Mouse (Mus musculus): ENCODE results near the gene Kcnh1. TPM values are rescaled to one million over a fixed set of nuclear protein-coding genes. Genes with fewer than 3 reads are reported as not detected.

Gene Kcnh1
- polyA plus RNA-seq, 1 experiment from 2014 or later = 0.59 TPM

DNA sequence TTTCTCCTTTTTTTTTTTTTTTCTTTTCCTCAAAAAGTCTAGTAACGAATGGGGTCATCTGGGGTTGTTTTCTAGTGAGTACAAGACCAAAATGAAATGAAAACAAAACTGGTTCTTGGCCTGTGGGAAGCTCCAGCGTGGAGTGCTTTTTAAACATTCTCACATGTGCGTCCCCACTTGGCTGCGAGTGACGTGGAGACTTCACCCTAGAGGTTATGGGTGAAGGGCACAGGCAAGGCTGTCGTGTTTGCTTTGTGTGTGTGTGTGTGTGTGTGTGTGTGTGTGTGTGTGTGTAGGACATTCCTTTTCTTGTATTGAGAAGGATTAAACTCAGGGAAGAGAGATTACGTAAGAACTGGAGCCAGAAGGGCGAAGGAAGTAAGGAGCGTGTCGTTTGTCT lies 6.9 kb downstream of the Kcnh1 start:
- Histone ChIP-seq H3K9me3 (no peaks in the 10 kb centered on the region), H3K4me1 (replicated peaks) (no peaks in the 10 kb centered on the region), H3K4me2 (no peak overlapping the region), H3K27ac (no peak overlapping the region), H3K4me3 (replicated peaks) (no peak overlapping the region), H3K9ac (replicated peaks) (no peak overlapping the region), H3K27me3 (peaks cover 8% of the 10 kb centered on the region), H3K36me3 (no peaks in the 10 kb centered on the region)
- ATAC-seq (ENCODE audit: insufficient number of reproducible peaks, insufficient read depth, low FRiP score, low TSS enrichment, low read depth) = no peak
- 66% methylated on average over 10 of the region's 10 CpGs for WGBS

DNA sequence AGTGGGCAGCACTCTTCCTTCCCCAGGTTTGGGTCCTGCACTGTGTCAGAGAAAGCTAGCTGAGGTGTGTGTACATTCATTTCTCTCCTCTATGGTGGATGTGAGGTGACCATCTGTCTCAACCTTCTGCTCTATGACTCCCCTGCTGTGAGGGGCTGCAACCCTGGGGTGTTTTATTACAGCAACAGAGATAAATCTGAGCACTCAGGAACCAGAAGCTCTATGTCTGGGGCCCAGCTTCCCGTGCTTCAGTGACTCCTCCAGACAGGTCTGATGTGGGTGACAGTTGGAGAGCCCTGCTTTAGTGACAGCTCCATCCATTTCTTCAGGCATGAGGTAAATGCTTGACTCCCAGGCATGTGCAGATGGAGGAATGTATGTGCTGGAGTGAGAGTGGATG lies 12.4 kb downstream of the Kcnh1 start:
- H3K27me3 ChIP-seq = peaks cover 3% of the 10 kb centered on the region; the same call in 1 of the 2 replicates
- H3K9ac ChIP-seq (replicated peaks) = no peak overlapping the region
- no peaks in the 10 kb centered on the region for H3K4me1 ChIP-seq (replicated peaks)
- no peak overlapping the region for H3K27ac ChIP-seq
- H3K4me3 ChIP-seq (replicated peaks) = no peak overlapping the region
- 19% methylated on average over 1 of the region's 1 CpGs for WGBS
- H3K4me2 ChIP-seq = no peak overlapping the region
- H3K9me3 ChIP-seq = no peaks in the 10 kb centered on the region
- ATAC-seq (ENCODE audit: insufficient number of reproducible peaks, insufficient read depth, low FRiP score, low TSS enrichment, low read depth) = no peak
- H3K36me3 ChIP-seq = no peaks in the 10 kb centered on the region

DNA sequence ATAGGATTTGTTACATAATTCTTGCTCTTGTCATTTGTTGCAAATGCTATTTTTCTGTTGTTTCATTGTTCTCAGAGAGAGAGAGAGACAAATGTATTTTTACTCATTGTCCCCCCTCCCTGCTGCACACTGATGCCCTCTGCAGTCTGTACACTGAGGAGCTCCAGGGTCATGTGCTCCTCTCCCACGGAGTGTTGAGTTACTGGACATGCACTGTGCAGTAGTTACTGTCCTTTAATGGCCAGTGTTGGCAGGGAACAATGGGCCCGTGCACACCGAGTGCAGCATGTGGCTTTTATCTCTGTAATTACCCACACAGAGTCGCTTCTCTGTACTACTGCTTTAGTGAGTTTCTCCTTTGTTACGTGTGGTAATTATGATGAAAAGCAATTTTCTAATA lies 17.4 kb downstream of the Kcnh1 start:
- Histone ChIP-seq H3K36me3 (no peaks in the 10 kb centered on the region), H3K4me2 (no peak overlapping the region), H3K4me3 (replicated peaks) (no peak overlapping the region), H3K4me1 (replicated peaks) (no peaks in the 10 kb centered on the region), H3K27ac (no peak overlapping the region), H3K9me3 (no peaks in the 10 kb centered on the region), H3K9ac (replicated peaks) (no peak overlapping the region), H3K27me3 (no peaks in the 10 kb centered on the region)
- ATAC-seq (ENCODE audit: insufficient number of reproducible peaks, insufficient read depth, low FRiP score, low TSS enrichment, low read depth) = no peak
- 57% methylated on average over 5 of the region's 5 CpGs for WGBS

DNA sequence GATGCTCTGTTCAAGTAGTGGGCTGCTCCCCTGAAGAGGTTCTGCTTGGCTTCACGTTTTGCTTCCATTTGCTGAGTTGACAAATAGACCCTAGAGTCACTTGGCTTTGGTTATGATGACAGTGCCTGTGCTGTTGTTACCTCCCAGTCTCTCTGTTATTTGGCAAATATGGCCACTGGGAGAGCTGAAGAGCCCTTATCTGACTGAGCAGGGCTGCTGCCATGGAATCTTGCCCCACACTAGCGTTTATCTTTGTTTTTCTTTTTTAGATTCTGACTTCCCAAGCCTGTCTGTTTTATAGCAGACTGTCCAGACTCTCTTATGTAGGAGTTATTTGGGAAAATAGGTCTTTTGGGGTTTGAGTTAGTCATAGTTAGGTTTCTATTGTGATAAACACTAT lies 21.9 kb downstream of the Kcnh1 start:
- Histone ChIP-seq H3K27ac (no peak overlapping the region), H3K4me3 (replicated peaks) (no peak overlapping the region), H3K9ac (replicated peaks) (no peak overlapping the region), H3K4me2 (no peak overlapping the region), H3K36me3 (no peaks in the 10 kb centered on the region), H3K9me3 (no peaks in the 10 kb centered on the region), H3K4me1 (replicated peaks) (no peaks in the 10 kb centered on the region), H3K27me3 (no peaks in the 10 kb centered on the region)
- no peak for ATAC-seq (ENCODE audit: insufficient number of reproducible peaks, insufficient read depth, low FRiP score, low TSS enrichment, low read depth)
- 75% methylated on average over 2 of the region's 2 CpGs for WGBS

DNA sequence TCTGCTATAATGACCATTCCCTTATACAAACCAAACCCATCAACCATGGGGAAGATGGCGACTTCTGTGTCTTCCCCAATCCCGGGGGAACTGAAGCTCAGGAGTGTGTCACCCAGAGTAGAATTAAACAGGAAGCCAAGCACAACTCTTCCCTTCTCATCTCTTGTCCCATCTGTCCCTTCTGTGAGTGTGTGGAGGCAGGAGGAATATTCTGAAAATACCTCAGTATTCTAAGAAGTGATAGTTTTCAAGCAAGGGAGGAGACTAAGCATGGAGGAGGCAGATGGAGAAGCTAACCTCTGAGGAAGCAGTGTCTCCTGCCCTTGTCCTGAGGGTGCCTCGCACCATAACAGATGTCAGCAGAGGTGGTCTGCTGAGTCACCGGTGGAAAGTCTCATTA lies 24.1 kb downstream of the Kcnh1 start:
- H3K27me3 ChIP-seq = no peaks in the 10 kb centered on the region
- no peak for ATAC-seq (ENCODE audit: insufficient number of reproducible peaks, insufficient read depth, low FRiP score, low TSS enrichment, low read depth)
- H3K9ac ChIP-seq (replicated peaks) = no peak overlapping the region
- H3K9me3 ChIP-seq = no peaks in the 10 kb centered on the region
- no peak overlapping the region for H3K27ac ChIP-seq
- H3K4me3 ChIP-seq (replicated peaks) = no peak overlapping the region
- no peaks in the 10 kb centered on the region for H3K4me1 ChIP-seq (replicated peaks)
- H3K36me3 ChIP-seq = no peaks in the 10 kb centered on the region
- H3K4me2 ChIP-seq = no peak overlapping the region
- 89% methylated on average over 4 of the region's 4 CpGs for WGBS

DNA sequence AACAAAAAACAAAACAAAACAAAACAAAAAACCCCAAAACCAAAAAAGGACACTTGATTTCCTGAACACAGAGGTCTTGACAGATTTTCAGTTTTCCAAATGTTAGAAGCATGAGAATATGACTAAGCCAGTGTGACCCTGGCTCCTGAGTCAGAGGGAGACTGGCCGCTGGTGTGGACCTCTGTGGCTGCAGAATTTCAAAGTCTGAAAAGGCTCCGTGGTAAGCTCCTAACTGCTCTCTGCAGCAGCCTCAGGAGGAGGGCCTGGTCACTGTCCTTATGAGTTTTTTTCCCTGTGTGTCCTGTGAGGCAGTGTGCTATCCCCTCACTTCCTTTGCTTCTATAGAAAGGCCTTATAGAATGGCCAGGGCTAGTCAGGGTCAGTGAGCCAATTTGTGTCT lies 29.6 kb downstream of the Kcnh1 start:
- Histone ChIP-seq H3K27ac (no peak overlapping the region), H3K4me3 (replicated peaks) (no peak overlapping the region), H3K27me3 (no peaks in the 10 kb centered on the region), H3K9ac (replicated peaks) (no peak overlapping the region), H3K36me3 (no peaks in the 10 kb centered on the region), H3K4me2 (no peak overlapping the region), H3K4me1 (replicated peaks) (no peaks in the 10 kb centered on the region), H3K9me3 (no peaks in the 10 kb centered on the region)
- WGBS = 67% methylated on average over 2 of the region's 2 CpGs
- ATAC-seq (ENCODE audit: insufficient number of reproducible peaks, insufficient read depth, low FRiP score, low TSS enrichment, low read depth) = no peak

DNA sequence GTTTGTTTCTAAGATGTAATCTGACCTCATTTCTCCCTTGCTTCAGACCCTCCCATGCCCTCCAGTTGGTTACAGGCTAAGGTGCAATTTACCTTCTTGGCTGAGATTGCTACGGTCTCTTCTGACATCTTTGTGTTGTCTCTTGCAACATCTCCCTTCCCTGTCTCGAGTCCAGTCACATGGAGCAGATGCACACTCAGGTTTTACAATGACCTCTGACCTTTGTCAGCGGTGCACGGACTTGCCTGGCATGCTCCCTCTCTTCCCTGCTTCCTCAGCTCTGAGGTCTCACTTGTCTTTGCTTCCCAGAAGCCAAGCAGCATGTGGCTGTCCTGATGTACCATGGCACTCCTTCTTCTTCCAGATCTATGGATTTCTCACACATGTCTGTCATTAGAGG lies 33.6 kb downstream of the Kcnh1 start:
- Histone ChIP-seq H3K4me1 (replicated peaks) (no peaks in the 10 kb centered on the region), H3K36me3 (no peaks in the 10 kb centered on the region), H3K4me2 (no peak overlapping the region), H3K9ac (replicated peaks) (no peak overlapping the region), H3K4me3 (replicated peaks) (no peak overlapping the region), H3K27ac (no peak overlapping the region), H3K9me3 (peaks cover 11% of the 10 kb centered on the region; the same call in 1 of the 2 replicates), H3K27me3 (no peaks in the 10 kb centered on the region)
- 22% methylated on average over 4 of the region's 4 CpGs for WGBS
- ATAC-seq (ENCODE audit: insufficient number of reproducible peaks, insufficient read depth, low FRiP score, low TSS enrichment, low read depth) = no peak

DNA sequence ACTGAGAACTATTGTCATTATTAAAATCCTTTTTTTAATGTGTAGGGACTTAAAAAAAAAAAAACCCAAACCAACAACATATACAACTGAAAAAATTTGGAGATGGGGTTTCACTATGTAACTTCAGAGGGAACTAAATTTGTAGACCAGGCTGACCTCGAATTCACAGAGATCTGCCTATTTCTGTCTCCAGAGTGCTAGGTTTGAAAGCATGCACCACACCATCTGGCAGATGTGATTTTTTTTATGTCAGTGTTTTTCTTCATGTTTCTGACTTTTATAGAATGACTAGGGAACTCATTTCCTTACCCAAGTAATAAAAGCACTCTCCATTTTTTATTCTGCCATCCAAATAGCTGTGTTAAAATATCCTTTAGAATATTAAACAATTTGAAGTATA lies 42.1 kb downstream of the Kcnh1 start:
- H3K27me3 ChIP-seq = no peaks in the 10 kb centered on the region
- H3K4me3 ChIP-seq (replicated peaks) = no peak overlapping the region
- no peak overlapping the region for H3K27ac ChIP-seq
- 48% methylated on average over 1 of the region's 1 CpGs for WGBS
- peaks cover 8% of the 10 kb centered on the region; the same call in 1 of the 2 replicates for H3K9me3 ChIP-seq
- H3K9ac ChIP-seq (replicated peaks) = no peak overlapping the region
- peaks cover 17% of the 10 kb centered on the region for H3K4me1 ChIP-seq (replicated peaks)
- no peak overlapping the region for H3K4me2 ChIP-seq
- no peaks in the 10 kb centered on the region for H3K36me3 ChIP-seq
- no peak for ATAC-seq (ENCODE audit: insufficient number of reproducible peaks, insufficient read depth, low FRiP score, low TSS enrichment, low read depth)

DNA sequence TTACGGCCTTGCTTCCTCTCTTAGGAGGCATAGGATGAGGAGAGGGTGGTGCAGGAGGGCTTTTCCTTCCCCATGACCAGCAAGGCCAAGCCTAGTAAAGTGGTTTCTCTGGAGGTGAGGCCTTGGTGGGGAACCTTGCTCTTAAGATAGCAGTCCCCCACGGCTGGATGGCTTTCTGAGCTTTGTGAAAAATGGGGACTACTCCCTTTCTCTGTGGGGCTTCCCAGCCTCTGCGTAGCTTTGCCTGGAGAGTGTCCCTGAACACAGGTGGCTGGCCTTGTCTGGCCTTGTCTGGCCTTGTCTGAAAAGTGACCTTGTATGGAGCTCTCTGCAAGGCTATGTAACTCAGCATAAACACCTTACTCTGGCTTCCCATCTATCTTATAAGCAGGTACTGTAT lies 56.3 kb downstream of the Kcnh1 start:
- no peak overlapping the region for H3K4me2 ChIP-seq
- no peaks in the 10 kb centered on the region for H3K4me1 ChIP-seq (replicated peaks)
- no peaks in the 10 kb centered on the region for H3K36me3 ChIP-seq
- ATAC-seq (ENCODE audit: insufficient number of reproducible peaks, insufficient read depth, low FRiP score, low TSS enrichment, low read depth) = no peak
- H3K27me3 ChIP-seq = no peaks in the 10 kb centered on the region; the same call in 1 of the 2 replicates
- H3K4me3 ChIP-seq (replicated peaks) = no peak overlapping the region
- 70% methylated on average over 3 of the region's 3 CpGs for whole genome bisulfite sequencing
- H3K9ac ChIP-seq (replicated peaks) = no peak overlapping the region
- H3K9me3 ChIP-seq = no peaks in the 10 kb centered on the region
- no peak overlapping the region for H3K27ac ChIP-seq

DNA sequence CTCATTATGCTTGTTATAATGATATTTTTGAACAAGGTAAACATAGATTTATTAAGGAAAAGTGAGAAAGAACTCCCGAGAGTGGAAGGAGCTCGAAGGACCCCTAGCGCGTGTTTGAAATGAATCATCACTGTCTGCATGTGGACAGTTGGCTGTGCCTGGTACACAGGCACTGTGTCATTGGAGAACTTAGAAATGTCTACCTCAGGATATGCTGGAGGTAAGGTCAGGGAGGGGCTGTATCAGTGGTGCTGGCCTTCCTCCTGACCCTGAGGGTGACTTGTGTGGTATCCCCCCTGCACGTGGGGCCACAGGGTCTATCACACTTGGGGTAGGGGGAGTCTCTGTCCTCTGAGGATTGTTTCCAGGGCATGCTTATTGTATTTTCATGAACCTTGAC lies 68.6 kb downstream of the Kcnh1 start:
- no peaks in the 10 kb centered on the region for H3K9me3 ChIP-seq
- no peaks in the 10 kb centered on the region for H3K36me3 ChIP-seq
- no peak for ATAC-seq (ENCODE audit: insufficient number of reproducible peaks, insufficient read depth, low FRiP score, low TSS enrichment, low read depth)
- no peak overlapping the region for H3K4me2 ChIP-seq
- H3K9ac ChIP-seq (replicated peaks) = no peak overlapping the region
- no peak overlapping the region for H3K4me3 ChIP-seq (replicated peaks)
- no peaks in the 10 kb centered on the region for H3K27me3 ChIP-seq
- H3K4me1 ChIP-seq (replicated peaks) = no peaks in the 10 kb centered on the region
- no peak overlapping the region for H3K27ac ChIP-seq
- WGBS = 92% methylated on average over 5 of the region's 5 CpGs

DNA sequence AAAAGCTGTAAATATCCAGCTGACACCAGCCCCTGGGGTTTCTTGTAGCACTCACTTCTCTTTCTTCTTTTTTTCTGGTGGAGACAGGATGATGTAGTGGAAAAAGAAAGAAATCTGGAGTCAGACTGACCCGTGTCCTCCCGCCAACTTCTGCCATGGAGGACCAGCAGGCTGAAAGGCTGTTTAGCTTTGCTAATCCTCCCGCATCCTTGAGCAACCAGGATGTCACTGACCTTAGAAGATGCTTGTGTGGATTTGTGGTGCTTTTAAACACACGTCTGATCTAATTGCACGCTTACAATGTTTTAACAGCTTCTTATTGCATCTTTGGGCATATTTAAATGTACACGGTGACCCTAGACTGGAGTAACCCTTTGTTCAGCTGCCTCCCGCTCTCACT lies 69.0 kb downstream of the Kcnh1 start:
- no peak for ATAC-seq (ENCODE audit: insufficient number of reproducible peaks, insufficient read depth, low FRiP score, low TSS enrichment, low read depth)
- Histone ChIP-seq H3K4me1 (replicated peaks) (no peaks in the 10 kb centered on the region), H3K27me3 (no peaks in the 10 kb centered on the region), H3K36me3 (no peaks in the 10 kb centered on the region), H3K9ac (replicated peaks) (no peak overlapping the region), H3K4me2 (no peak overlapping the region), H3K27ac (no peak overlapping the region), H3K4me3 (replicated peaks) (no peak overlapping the region), H3K9me3 (no peaks in the 10 kb centered on the region)
- WGBS = 76% methylated on average over 7 of the region's 7 CpGs

DNA sequence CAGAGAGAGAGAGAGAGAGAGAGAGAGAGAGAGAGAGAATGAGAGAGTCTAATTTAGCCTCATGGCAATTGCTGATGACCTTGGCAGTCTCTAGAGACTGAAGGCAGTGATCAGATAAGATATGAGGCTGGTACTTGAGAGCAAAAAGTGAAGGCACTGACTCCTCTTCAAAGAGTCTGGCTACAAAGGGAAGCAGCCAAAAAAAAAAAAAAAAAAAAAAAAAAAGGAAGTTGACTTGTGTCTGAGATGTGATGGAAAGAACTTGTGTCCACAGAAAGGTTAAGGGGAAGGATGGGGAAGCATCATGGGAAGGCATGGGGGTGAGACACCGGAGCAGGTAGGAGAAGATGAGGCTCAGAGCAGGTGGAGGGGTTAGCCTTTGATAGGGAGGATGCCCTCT lies 75.1 kb downstream of the Kcnh1 start:
- no peaks in the 10 kb centered on the region for H3K4me1 ChIP-seq (replicated peaks)
- no peak overlapping the region for H3K27ac ChIP-seq
- H3K36me3 ChIP-seq = no peaks in the 10 kb centered on the region
- H3K4me3 ChIP-seq (replicated peaks) = no peak overlapping the region
- no peak overlapping the region for H3K9ac ChIP-seq (replicated peaks)
- ATAC-seq (ENCODE audit: insufficient number of reproducible peaks, insufficient read depth, low FRiP score, low TSS enrichment, low read depth) = no peak
- 91% methylated on average over 1 of the region's 1 CpGs for WGBS
- no peak overlapping the region for H3K4me2 ChIP-seq
- no peaks in the 10 kb centered on the region for H3K9me3 ChIP-seq
- no peaks in the 10 kb centered on the region for H3K27me3 ChIP-seq

All from limb, embryonic 12.5 days (tissue).